Comparison of ENCODE assay signal across 7 mouse cellular contexts in genomic region chr1:135852044-135852756, GRCm38 (mm10). TPM values are rescaled to one million over a fixed set of nuclear protein-coding genes. Genes with fewer than 3 reads are reported as not detected.
DNase-seq lines count a peak whose midpoint lies in the region; ATAC-seq lines count a peak whose summit lies in the region.

No protein-coding gene starts in this region.

- H3K9me3 ChIP-seq in forebrain, embryonic 13.5 days (replicated peaks), result no peaks in the 10 kb centered on the region
- H3K9me3 ChIP-seq in kidney, embryonic 15.5 days (replicated peaks), result no peaks in the 10 kb centered on the region

- H3K27ac ChIP-seq in forebrain, embryonic 13.5 days, result no peak overlapping the region
- no peak overlapping the region for H3K27ac ChIP-seq in kidney, embryonic 15.5 days

- 35% methylated on average over 13 of the region's 13 CpGs for WGBS in forebrain, embryonic 13.5 days
- WGBS in kidney, embryonic 15.5 days, result 55% methylated on average over 13 of the region's 13 CpGs

- no peaks in the 10 kb centered on the region for H3K36me3 ChIP-seq in forebrain, embryonic 13.5 days (ENCODE audit: poor library complexity, severe bottlenecking)
- H3K36me3 ChIP-seq in kidney, embryonic 15.5 days, result no peaks in the 10 kb centered on the region

- no peak overlapping the region for H3K4me3 ChIP-seq in forebrain, embryonic 13.5 days
- no peak overlapping the region for H3K4me3 ChIP-seq in kidney, embryonic 15.5 days (replicated peaks)

- H3K27me3 ChIP-seq in forebrain, embryonic 13.5 days, result no peaks in the 10 kb centered on the region
- no peaks in the 10 kb centered on the region for H3K27me3 ChIP-seq in kidney, embryonic 15.5 days

- H3K4me1 ChIP-seq in forebrain, embryonic 13.5 days, result peaks cover 20% of the 10 kb centered on the region
- H3K4me1 ChIP-seq in kidney, embryonic 15.5 days, result peaks cover 10% of the 10 kb centered on the region; the same call in 1 of the 2 replicates

- DNase-seq in retina, postnatal 1 day, result peak; percentile 69
- no peak for DNase-seq in retina, embryonic 14.5 days (ENCODE audit: low spot score)
- DNase-seq in layer of hippocampus, adult 9-11 months, result peak; percentile 69
- DNase-seq in yolk sac, embryonic 10.5 days (ENCODE audit: low spot score), result peak; percentile 12
- no peak for DNase-seq in urinary bladder, postnatal 25 days (ENCODE audit: low spot score)

- peak; percentile 71; the same call in 1 of the 2 replicates for ATAC-seq in forebrain, embryonic 13.5 days
- ATAC-seq in kidney, embryonic 15.5 days (replicated peaks; ENCODE audit: low FRiP score), result no peak

- no peak overlapping the region for H3K4me2 ChIP-seq in forebrain, embryonic 13.5 days
- H3K4me2 ChIP-seq in kidney, embryonic 15.5 days, result no peak overlapping the region

- H3K9ac ChIP-seq in forebrain, embryonic 13.5 days, result no peak overlapping the region
- H3K9ac ChIP-seq in kidney, embryonic 15.5 days, result no peak overlapping the region

RNA-seq across cellular contexts. Expression of gene Tnnt2, which starts 16.0 kb away (rescaled TPM):
- 0.36 and 9.2 TPM in 2 replicates for polyA plus RNA-seq in forebrain, embryonic 13.5 days (2015; fragmentation: Nextera tagmentation; extraction: Ambion mirVana)
- 22.2 and 39.9 TPM in 2 replicates for polyA plus RNA-seq in kidney, embryonic 15.5 days (2015; fragmentation: Nextera tagmentation; extraction: Ambion mirVana)

RNA-seq across cellular contexts. Expression of gene Lad1, which starts 33.8 kb away (rescaled TPM):
- polyA plus RNA-seq in forebrain, embryonic 13.5 days (2015; fragmentation: Nextera tagmentation; extraction: Ambion mirVana), result 0.11 and 0.36 TPM in 2 replicates
- 21.7 and 22.1 TPM in 2 replicates for polyA plus RNA-seq in kidney, embryonic 15.5 days (2015; fragmentation: Nextera tagmentation; extraction: Ambion mirVana)

Comparison
In these comparisons a context has a peak if more than half of its experiments do, and no peak if none do; other contexts are left out.
1. DNase-seq: peak in retina, postnatal 1 day (single experiment), layer of hippocampus, adult 9-11 months (single experiment) and yolk sac, embryonic 10.5 days (single experiment); none in retina, embryonic 14.5 days (single experiment) and urinary bladder, postnatal 25 days (single experiment).
2. RNA of gene Lad1, which starts 33.8 kb away (polyA plus RNA-seq): 21.7 to 22.1 TPM in kidney, embryonic 15.5 days; 0.11 to 0.36 TPM in forebrain, embryonic 13.5 days; every median in the first group is over 10 times any median in the second.